Mouse (Mus musculus): ENCODE results near the gene Tmem110. TPM values are rescaled to one million over a fixed set of nuclear protein-coding genes. Genes with fewer than 3 reads are reported as not detected.

Gene Tmem110
- polyA plus RNA-seq, 1 experiment from 2014 or later = 16.0 TPM

DNA sequence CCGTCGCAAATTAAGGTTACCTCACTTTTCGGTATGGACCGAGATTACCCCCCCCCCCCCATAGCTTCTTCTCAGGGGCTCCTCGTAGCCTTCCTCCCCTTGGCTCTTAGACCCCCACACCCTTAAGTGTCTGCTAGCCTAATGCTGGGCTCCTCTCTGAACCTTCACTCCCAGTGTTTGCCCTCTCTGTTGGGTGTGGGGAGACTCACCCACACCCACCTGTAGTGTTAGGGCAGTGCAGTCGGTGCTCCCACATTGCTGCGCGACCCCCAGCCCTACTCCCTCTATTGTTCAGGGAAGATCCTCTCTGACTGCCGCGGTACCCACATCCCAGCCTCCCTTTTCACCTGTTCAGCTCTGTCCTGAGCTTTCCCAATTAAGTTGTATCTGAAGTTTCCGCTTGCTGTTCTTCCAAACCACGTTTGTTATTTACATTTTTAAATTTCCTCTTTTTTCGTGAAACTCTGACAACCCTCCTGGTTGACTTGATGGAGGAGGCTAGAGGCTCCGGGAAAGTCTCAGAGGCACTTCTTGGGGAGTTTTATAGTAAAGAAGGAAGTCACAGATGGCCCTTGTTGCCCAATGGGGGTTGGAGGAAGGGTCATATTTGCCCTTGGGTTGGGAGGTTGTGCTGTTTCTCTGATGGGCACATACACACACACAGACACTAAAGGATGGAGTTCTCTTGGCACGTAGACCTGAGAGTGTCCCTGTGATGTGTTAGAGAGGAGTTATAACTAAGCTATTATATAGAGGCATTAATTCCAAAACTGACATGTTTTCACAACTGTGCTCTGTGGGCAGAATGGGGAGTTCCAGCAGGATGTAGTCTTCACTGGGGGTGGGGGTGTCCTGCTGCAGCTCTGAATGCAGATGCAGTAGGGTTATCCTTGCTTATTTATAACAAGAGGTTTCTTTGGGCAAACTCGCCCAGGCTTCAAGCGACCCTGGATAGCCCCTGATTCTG lies 1.1 kb downstream of the Tmem110 start:
- peak overlapping the region; percentile 87 for H3K4me2 ChIP-seq
- H3K9me3 ChIP-seq (replicated peaks; ENCODE audit: control insufficient read depth, low read length) = no peaks in the 10 kb centered on the region
- H3K4me3 ChIP-seq (ENCODE audit: low read depth, low read length) = peak overlapping the region; percentile 71
- no peaks in the 10 kb centered on the region for H3K27me3 ChIP-seq (ENCODE audit: control insufficient read depth, insufficient read depth, low read length)
- no peak; the same call in 1 of the 2 replicates for ATAC-seq (replicated peaks; ENCODE audit: insufficient number of reproducible peaks, low FRiP score, low TSS enrichment)
- no peak overlapping the region for H3K27ac ChIP-seq (ENCODE audit: low read depth, low read length)
- 22% methylated on average over 17 of the region's 17 CpGs for WGBS (ENCODE audit: insufficient replicate concordance)
- H3K36me3 ChIP-seq (ENCODE audit: control insufficient read depth, insufficient read depth, low read length) = no peaks in the 10 kb centered on the region
- peak overlapping the region; percentile 78 for H3K9ac ChIP-seq (ENCODE audit: low read depth, low read length)
- peaks cover 27% of the 10 kb centered on the region for H3K4me1 ChIP-seq (ENCODE audit: control insufficient read depth, insufficient read depth, low read length)

DNA sequence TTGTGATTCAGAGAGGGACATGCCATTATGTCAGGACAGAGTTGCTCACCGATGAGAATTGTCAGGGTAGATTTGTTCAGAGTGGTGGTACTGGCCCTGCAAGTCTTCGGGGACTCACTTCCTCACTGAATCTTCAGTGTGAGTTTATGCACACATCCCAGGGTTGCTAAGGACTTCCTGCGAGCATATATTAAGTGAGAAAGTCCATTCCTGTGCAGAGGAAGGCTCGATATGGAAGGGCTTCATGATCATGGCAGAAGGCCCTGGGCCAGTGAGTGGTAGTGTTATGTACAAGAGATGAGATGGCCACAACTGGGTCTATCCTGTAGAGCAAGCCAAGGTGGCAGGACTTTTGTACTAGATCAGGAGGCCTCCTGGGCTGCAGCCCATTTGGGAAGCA lies 2.1 kb downstream of the Tmem110 start:
- no peaks in the 10 kb centered on the region for H3K27me3 ChIP-seq (ENCODE audit: control insufficient read depth, insufficient read depth, low read length)
- ATAC-seq (replicated peaks; ENCODE audit: insufficient number of reproducible peaks, low FRiP score, low TSS enrichment) = no peak
- no peak overlapping the region for H3K27ac ChIP-seq (ENCODE audit: low read depth, low read length)
- no peaks in the 10 kb centered on the region for H3K36me3 ChIP-seq (ENCODE audit: control insufficient read depth, insufficient read depth, low read length)
- no peak overlapping the region for H3K9ac ChIP-seq (ENCODE audit: low read depth, low read length)
- no peaks in the 10 kb centered on the region for H3K9me3 ChIP-seq (replicated peaks; ENCODE audit: control insufficient read depth, low read length)
- WGBS (ENCODE audit: insufficient replicate concordance) = 78% methylated on average over 4 of the region's 4 CpGs
- no peak overlapping the region for H3K4me3 ChIP-seq (ENCODE audit: low read depth, low read length)
- H3K4me2 ChIP-seq = no peak overlapping the region
- peaks cover 31% of the 10 kb centered on the region for H3K4me1 ChIP-seq (ENCODE audit: control insufficient read depth, insufficient read depth, low read length)

DNA sequence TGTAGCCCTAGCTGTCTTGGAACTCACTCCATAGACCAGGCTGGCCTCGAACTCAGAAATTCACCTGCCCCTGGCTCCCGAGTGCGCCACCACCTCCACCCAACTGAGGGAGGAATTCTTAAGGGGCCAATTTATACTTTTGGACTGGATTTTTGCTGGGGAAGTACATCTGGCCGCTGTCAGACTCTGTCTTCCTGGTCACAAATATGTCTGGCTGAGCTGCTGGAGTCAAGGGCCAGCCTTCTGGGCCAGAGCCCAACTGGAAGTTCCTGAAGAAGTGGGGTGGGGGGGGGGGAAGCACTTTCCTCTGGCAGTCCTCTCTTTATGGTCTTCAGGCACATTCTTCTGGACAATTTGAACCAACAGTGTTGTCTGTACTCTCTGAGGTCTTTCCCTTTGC lies 2.7 kb downstream of the Tmem110 start:
- H3K27me3 ChIP-seq (ENCODE audit: control insufficient read depth, insufficient read depth, low read length) = no peaks in the 10 kb centered on the region
- ATAC-seq (replicated peaks; ENCODE audit: insufficient number of reproducible peaks, low FRiP score, low TSS enrichment) = no peak
- H3K4me1 ChIP-seq (ENCODE audit: control insufficient read depth, insufficient read depth, low read length) = peaks cover 31% of the 10 kb centered on the region
- no peak overlapping the region for H3K4me2 ChIP-seq
- no peaks in the 10 kb centered on the region for H3K9me3 ChIP-seq (replicated peaks; ENCODE audit: control insufficient read depth, low read length)
- no peak overlapping the region for H3K27ac ChIP-seq (ENCODE audit: low read depth, low read length)
- H3K4me3 ChIP-seq (ENCODE audit: low read depth, low read length) = no peak overlapping the region
- WGBS (ENCODE audit: insufficient replicate concordance) = 83% methylated on average over 4 of the region's 4 CpGs
- no peak overlapping the region for H3K9ac ChIP-seq (ENCODE audit: low read depth, low read length)
- no peaks in the 10 kb centered on the region for H3K36me3 ChIP-seq (ENCODE audit: control insufficient read depth, insufficient read depth, low read length)

DNA sequence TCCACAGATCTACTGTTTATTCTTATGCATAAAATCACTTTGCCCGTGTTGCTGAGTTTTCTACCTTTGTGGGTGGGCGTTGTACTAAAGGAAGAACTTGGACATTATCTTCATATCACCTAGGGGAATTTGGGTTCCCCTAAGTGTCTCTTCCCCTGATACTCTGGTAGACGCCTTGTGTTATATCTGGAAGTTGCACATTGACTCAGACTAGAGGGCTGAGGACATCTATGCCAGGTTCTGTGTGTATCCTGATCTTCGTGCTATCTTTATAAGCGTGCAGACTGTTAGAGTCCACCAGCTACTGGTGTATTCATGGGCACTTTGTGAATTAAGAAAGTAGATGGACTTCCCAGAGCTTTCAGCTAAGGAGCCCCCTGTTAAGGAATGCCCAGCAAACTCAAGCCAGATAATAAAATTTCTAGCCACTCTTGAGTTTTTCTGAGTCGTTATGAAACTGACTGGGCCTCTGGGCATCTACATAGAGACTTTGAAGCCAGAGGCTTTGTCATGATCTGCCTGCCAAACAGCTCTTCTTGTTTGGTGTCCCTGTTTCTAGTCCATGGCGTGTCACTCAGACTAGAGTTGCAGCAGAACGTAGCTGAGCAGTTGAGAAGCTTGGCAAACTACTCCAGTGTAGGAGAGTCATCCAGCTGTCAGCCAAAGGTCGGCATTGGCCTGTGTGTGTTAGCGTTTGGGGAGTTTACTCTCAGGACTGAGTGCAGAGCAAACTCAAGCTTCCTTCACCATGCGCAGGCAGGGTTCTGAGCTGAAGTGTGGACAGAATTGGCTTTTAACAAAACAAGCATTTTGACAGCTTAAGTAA lies 3.5 kb downstream of the Tmem110 start:
- Histone ChIP-seq H3K27me3 (ENCODE audit: control insufficient read depth, insufficient read depth, low read length) (no peaks in the 10 kb centered on the region), H3K4me1 (ENCODE audit: control insufficient read depth, insufficient read depth, low read length) (peaks cover 31% of the 10 kb centered on the region), H3K4me3 (ENCODE audit: low read depth, low read length) (no peak overlapping the region), H3K9ac (ENCODE audit: low read depth, low read length) (0 out of 2 replicates have a peak overlapping the region, but pooled peaks have one; percentile 10), H3K27ac (ENCODE audit: low read depth, low read length) (0 out of 2 replicates have a peak overlapping the region, but pooled peaks have one; percentile 3), H3K36me3 (ENCODE audit: control insufficient read depth, insufficient read depth, low read length) (no peaks in the 10 kb centered on the region), H3K4me2 (peak overlapping the region; percentile 39), H3K9me3 (replicated peaks; ENCODE audit: control insufficient read depth, low read length) (no peaks in the 10 kb centered on the region)
- WGBS (ENCODE audit: insufficient replicate concordance) = 54% methylated on average over 11 of the region's 11 CpGs
- no peak for ATAC-seq (replicated peaks; ENCODE audit: insufficient number of reproducible peaks, low FRiP score, low TSS enrichment)

DNA sequence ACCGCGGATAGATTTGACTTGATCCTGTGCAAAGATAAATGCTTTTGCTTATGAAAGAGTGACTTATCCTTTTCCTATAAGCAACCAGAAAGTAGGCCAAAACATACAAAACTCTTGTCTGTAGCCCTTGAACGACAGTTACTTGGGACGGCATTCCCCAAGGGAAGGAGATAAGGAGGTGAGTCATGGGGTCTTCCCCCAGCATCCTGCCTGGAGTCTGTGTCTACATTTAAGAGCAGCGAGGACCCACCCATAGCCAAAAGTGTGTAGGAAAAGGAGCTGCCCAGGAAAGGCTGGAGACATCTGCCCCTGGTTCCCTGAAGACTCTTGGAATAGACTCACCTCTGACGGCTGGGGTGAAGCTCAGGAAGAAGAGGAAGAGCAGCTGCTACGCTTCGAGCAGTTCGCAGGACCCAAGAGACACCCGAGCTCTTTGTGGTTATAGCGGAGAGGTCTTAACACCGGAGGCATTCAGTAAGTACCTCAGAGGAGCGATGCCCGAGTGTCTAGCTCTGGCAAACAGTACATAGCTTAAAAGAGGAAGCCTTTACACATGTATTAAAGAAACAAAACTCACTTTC lies 12.1 kb downstream of the Tmem110 start:
- H3K9ac ChIP-seq (ENCODE audit: low read depth, low read length) = no peak overlapping the region
- no peak overlapping the region for H3K4me3 ChIP-seq (ENCODE audit: low read depth, low read length)
- H3K4me1 ChIP-seq (ENCODE audit: control insufficient read depth, insufficient read depth, low read length) = peaks cover 11% of the 10 kb centered on the region; the same call in 1 of the 2 replicates
- no peak overlapping the region for H3K4me2 ChIP-seq
- no peak overlapping the region for H3K27ac ChIP-seq (ENCODE audit: low read depth, low read length)
- no peaks in the 10 kb centered on the region for H3K27me3 ChIP-seq (ENCODE audit: control insufficient read depth, insufficient read depth, low read length)
- WGBS (ENCODE audit: insufficient replicate concordance) = 72% methylated on average over 14 of the region's 14 CpGs
- H3K36me3 ChIP-seq (ENCODE audit: control insufficient read depth, insufficient read depth, low read length) = no peaks in the 10 kb centered on the region
- H3K9me3 ChIP-seq (replicated peaks; ENCODE audit: control insufficient read depth, low read length) = no peaks in the 10 kb centered on the region
- ATAC-seq (replicated peaks; ENCODE audit: insufficient number of reproducible peaks, low FRiP score, low TSS enrichment) = no peak

DNA sequence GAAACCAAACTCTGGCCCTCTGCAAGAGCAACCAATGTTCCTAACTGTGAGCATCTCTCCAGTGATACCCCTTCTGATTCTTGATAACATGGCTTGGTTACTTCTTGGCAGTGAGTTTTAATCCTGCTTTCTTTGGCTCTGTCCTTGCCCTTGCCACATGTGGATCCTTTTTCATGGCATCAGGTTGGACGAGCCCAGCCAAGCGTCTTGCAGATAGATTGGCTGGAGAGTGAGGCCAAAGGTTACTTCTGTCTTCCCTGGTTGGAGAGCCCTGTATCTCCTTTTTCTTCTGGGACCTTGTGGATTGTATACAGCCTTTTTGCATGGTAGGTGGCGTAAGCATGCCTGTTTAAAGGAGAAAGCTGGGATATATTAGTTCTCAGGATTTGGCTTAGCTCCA lies 18.3 kb downstream of the Tmem110 start:
- Histone ChIP-seq H3K27me3 (ENCODE audit: control insufficient read depth, insufficient read depth, low read length) (no peaks in the 10 kb centered on the region), H3K27ac (ENCODE audit: low read depth, low read length) (no peak overlapping the region), H3K36me3 (ENCODE audit: control insufficient read depth, insufficient read depth, low read length) (no peaks in the 10 kb centered on the region; the same call in 1 of the 2 replicates), H3K9ac (ENCODE audit: low read depth, low read length) (no peak overlapping the region), H3K9me3 (replicated peaks; ENCODE audit: control insufficient read depth, low read length) (no peaks in the 10 kb centered on the region), H3K4me2 (no peak overlapping the region), H3K4me3 (ENCODE audit: low read depth, low read length) (no peak overlapping the region), H3K4me1 (ENCODE audit: control insufficient read depth, insufficient read depth, low read length) (no peaks in the 10 kb centered on the region)
- WGBS (ENCODE audit: insufficient replicate concordance) = 86% methylated on average over 3 of the region's 3 CpGs
- ATAC-seq (replicated peaks; ENCODE audit: insufficient number of reproducible peaks, low FRiP score, low TSS enrichment) = no peak

DNA sequence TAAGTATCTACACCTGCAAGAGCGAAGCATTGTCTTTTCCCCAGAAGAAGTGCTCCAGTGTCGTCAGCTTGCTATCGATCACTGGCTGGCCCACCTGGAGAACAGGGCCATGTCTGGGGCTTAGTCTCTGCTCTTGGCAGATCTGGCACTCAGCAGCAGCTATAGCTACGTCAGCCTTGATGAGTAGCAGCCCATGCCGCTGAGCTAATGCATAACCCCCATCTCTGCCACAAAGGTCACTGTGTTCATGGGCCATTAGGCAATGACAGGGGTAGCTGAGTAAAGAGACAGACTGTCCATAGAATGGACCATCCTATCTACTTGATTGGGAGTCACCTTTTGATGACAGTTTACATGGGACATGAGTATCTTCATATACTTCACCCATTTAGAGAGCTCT lies 25.1 kb downstream of the Tmem110 start:
- no peak for ATAC-seq (replicated peaks; ENCODE audit: insufficient number of reproducible peaks, low FRiP score, low TSS enrichment)
- Histone ChIP-seq H3K4me2 (no peak overlapping the region), H3K36me3 (ENCODE audit: control insufficient read depth, insufficient read depth, low read length) (no peaks in the 10 kb centered on the region), H3K27me3 (ENCODE audit: control insufficient read depth, insufficient read depth, low read length) (no peaks in the 10 kb centered on the region), H3K9ac (ENCODE audit: low read depth, low read length) (no peak overlapping the region), H3K4me3 (ENCODE audit: low read depth, low read length) (no peak overlapping the region), H3K27ac (ENCODE audit: low read depth, low read length) (no peak overlapping the region), H3K9me3 (replicated peaks; ENCODE audit: control insufficient read depth, low read length) (no peaks in the 10 kb centered on the region), H3K4me1 (ENCODE audit: control insufficient read depth, insufficient read depth, low read length) (no peaks in the 10 kb centered on the region)
- WGBS (ENCODE audit: insufficient replicate concordance) = 85% methylated on average over 5 of the region's 5 CpGs

DNA sequence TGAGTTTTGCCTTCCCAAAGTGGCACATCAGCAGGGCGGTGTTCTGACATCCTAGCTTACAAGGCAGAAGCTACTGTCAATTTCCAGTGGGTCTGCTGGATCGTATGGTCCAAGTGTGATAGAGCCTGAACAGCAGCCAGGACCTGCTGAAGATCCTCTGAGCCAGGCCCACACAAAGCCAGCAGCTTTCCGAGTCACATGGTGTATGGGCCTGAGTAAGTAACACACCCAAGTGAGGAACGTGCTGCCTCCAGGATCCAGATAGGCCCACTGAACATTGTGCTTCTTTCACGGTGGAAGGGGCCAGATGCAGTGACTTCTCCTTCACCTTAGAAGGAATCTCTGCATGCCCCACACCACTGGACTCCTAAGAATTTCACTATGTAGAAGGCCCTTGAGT lies 26.9 kb downstream of the Tmem110 start:
- Histone ChIP-seq H3K4me1 (ENCODE audit: control insufficient read depth, insufficient read depth, low read length) (peaks cover 5% of the 10 kb centered on the region; the same call in 1 of the 2 replicates), H3K4me2 (no peak overlapping the region), H3K27me3 (ENCODE audit: control insufficient read depth, insufficient read depth, low read length) (no peaks in the 10 kb centered on the region), H3K36me3 (ENCODE audit: control insufficient read depth, insufficient read depth, low read length) (no peaks in the 10 kb centered on the region), H3K9me3 (replicated peaks; ENCODE audit: control insufficient read depth, low read length) (no peaks in the 10 kb centered on the region), H3K9ac (ENCODE audit: low read depth, low read length) (no peak overlapping the region), H3K4me3 (ENCODE audit: low read depth, low read length) (no peak overlapping the region), H3K27ac (ENCODE audit: low read depth, low read length) (no peak overlapping the region)
- WGBS (ENCODE audit: insufficient replicate concordance) = 79% methylated on average over 5 of the region's 5 CpGs
- no peak for ATAC-seq (replicated peaks; ENCODE audit: insufficient number of reproducible peaks, low FRiP score, low TSS enrichment)

Measured in heart, embryonic 11.5 days (tissue).